Mouse (Mus musculus) neutrophil, adult 5-6 weeks (primary cell): ENCODE data around the gene Specc1. TPM values are rescaled to one million over a fixed set of nuclear protein-coding genes. Genes with fewer than 3 reads are reported as not detected.

ENCODE experiments used
- ATAC-seq: fragments of 151-379, 151-347 bp; 2 replicates; pipeline ENCODE4 v1.8.0; 2017; ENCODE audit warnings: mild to moderate bottlenecking, moderate TSS enrichment; ENCODE audit not compliant: insufficient number of reproducible peaks, poor library complexity, low FRiP score, severe bottlenecking; ENCODE audit errors: extremely low read depth
- total RNA-seq: library from RNA; stranded (forward); fragments of 200-1000 nt; gene quantifications from 2 replicates; pipeline ENCODE4 v1.2.3, GENCODE M21; 2017

Specc1 gene
- total RNA-seq, 1 experiment from 2014 or later: 17.7 TPM

DNA sequence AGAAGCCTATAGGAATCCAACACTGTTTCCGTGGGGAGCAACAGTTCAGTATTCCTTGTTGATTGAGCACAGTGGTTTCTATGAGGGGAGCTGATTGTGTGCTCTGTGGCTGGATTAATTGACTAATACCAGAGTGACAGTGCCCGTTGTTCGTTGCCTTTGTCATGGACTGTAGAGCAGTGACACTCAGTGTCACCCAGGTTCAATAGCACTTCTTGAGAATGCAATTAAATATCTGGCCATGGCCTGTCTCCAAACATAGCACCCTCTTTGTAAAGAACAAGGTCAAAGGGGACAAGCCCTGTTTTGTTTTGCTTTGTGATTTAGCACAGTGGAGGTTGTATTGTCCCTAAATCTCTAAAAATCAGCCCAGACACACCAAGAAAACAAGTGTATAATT lies 173.6 kb downstream of the Specc1 start:
- no peak for ATAC-seq

DNA sequence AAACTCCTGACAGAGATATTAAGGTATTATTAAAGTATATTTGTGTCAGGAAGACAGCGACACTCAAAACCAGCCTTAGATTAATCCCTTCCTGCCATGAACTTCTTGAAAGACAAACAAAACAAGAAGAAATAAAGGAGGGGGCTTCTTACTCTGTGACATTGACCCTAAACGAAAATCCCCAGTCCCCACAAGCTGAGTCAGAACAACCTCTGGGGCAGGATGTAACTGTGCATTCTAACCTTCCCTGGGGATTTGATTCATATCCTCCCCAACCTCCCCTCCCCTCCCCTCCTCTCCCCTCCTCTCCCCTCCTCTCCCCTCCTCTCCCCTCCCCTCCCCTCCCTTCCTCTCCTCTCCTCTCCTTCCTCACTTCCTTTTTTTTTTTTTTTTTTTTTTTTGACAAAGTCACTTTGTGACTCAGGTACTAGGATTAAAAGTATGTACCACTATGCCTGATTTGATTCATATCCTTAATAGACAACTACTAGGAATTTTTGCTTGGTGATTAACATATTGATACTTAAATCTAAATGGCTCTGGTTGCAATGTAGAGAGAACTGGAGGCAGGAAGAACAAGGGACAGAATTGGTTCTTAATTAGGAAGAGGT lies 174.2 kb downstream of the Specc1 start:
- no peak for ATAC-seq

DNA sequence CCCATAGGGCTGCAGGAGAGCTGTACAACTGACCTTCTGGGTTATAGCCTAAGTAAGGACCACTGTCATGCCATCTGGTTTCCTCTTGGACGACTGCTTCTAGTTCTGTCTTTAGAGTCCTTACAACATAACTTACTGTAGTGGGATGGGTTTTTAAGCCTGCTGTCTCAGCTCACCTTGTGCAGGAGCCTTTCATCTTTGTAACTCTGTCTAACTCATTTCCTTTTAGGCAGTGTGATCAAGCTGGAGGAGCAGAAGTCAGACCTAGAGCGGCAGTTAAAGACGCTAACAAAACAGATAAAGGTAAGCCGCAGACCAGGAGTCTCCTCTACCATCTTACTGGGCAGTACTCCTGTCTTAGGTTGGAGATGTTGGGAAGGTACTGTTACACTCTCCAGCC lies 175.0 kb downstream of the Specc1 start:
- no peak for ATAC-seq

DNA sequence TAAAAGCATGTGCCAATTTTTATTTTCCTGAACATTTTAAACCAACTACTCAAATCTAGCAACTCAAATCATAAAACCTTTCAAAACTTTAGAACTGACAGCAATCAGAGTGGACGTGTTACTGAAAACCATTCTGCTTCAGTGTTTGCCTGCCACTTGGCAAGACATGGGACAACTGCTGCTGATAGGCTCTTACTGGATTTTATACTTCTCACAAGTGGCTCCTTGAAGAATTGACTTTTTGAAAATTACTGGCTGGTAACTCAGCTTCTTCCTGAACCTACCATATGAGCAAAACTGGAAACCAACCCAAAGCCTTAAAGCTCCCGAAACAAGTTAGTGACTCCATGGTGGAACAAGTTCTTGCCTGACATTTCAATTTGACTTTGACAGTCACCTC lies 177.6 kb downstream of the Specc1 start:
- no peak for ATAC-seq

DNA sequence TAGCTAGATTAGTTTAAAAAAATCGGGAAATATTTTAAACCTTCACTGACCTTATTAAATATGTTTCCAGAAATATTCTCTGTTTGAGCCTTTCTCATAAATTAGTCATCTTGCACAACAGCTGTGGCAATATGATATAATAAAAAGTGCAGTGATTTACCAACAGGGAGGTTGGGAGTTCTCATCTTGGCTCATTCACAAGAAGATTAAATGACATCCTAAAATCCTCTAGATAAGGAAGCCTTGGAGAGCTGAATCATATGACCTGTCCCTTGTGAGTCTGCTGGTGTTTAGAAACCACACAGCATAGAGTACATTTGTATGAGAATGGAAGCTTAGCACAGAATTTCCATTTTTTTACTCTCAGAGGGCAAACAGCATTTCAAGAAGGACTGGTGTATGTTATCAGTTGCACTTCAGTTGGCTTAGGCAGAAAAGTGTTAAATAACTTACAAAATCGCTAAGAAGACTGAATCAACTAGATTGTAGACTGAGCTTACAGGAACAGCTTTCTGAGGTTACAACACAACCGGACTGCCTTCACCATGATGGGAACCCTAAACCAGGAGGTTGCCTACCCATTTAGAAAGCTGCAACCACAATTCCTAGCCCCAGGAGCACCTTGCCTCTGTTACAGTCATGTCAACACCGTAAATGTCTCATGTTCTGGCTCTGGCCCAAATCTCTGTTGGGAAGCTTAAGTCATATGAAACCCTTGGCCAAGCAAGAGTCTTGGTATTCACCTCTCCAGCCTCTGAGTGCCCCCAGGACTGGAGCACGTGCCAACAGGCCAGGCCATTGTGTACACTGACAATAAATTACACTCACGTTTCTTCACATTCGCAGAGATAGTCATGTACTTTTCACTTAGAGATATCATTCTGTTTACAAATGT lies 188.9 kb downstream of the Specc1 start:
- no peak for ATAC-seq

DNA sequence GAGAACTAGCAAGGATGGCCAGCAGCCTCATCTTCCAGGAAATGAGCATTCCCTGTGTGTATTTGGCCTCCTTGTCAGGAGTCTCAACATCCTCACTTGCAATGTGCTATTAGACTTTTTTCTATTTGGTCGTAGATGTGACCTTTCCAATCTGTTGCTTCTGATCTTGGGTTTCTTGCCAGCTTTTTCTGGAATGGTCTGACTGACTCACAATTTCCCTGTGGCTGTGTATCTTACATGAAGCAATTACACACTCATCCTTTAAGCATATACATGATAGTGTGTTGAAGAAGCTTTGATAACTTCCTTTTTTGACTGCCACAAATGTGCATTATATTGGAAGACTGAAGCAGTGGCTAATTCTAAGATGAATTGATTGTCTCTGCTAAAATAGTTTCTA lies 190.1 kb downstream of the Specc1 start:
- ATAC-seq: no peak

DNA sequence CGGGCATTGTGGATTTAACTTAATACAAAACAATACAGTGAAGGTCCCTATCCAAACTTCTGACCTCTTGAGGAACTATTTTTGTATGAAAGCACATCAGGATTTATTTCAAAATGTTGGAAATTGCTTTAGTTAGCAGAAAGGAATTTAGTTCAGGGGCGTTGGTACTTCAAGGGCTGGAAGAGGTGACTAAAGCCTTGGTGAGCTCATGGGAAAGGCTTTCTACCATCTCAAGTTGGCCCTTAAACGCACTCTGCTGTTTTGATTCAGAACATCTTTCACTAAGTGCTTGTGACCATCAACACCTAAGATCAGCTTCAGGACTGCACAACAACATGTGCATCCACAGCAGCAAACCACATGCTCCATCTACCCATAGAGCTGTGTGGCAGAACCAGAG lies 191.5 kb downstream of the Specc1 start:
- ATAC-seq: no peak

DNA sequence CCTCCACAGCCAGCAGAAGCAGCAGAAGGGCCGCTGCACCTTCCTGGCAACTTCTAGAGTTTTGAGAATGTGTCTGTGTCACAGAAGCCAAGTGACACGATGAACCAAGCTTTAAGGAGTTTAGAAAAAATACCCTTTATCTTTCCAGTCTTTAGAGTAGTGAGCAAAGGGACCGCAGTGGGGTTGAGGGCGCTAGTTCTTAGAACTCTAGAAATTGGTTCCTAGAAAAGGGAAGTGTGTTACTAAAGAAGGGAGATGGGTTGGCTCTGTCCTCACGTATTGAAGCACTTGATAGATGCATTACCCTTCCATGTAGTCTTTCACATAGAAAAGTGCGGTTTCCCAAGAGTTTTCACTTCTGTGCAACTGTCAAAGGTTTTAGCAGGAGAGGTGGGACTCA lies 191.9 kb downstream of the Specc1 start:
- ATAC-seq: no peak

DNA sequence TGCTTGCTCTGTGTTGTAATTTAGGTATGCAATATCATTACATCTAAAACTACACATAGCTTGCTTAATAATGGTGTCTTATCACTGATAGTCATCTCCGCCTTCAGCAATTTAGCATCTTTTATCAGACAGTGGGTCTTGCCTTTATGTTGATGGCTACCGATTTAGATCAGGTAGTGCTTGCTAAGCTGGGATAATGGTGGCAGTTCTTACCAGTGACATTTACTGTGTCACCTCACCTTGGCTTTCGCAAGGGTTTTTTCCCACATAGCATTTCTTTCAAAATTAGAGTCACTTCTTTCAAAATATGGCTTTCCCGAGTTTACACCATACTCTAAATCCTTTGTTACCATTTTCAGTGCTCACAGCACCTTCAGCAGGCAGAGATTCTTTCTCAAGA lies 196.5 kb downstream of the Specc1 start:
- ATAC-seq: no peak

DNA sequence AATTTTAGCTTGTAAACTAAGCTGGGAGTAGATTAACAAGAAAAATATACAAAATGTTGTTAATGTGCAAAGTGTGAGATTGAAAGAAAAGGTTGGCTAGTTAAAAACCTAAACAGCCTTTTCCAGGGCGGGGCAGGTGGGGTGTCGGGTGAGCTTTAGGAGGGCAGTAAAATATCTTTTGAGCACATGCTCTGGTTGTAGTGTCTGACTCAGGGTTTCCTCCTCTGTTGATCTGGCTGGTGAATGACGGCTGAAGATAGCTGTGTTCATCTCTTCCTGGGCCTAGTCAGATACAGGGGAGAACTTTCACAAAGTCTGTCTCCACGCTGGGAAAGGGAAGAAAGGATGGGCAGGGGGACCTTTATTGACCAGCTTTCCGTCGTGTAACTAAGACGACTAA lies 203.2 kb downstream of the Specc1 start:
- no peak for ATAC-seq

DNA sequence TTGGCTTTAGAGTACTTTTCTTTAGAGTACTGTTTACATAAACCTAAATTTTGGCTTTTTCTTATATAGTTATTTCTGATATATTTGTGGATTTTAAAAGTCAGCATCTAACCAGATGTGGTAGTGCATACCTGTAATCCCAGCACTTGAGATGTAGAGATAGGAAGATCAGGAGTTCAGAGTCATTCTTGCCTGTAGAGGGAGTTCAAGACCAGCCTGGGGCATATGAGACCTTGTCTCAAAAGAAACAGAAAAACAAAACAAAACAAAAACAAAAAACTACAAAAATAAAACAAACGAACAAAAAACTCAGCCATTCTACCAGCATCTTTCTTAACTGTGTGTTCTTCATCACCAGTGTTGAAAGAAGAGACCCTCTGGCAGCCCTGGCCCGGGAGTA lies 204.9 kb downstream of the Specc1 start:
- no peak for ATAC-seq

DNA sequence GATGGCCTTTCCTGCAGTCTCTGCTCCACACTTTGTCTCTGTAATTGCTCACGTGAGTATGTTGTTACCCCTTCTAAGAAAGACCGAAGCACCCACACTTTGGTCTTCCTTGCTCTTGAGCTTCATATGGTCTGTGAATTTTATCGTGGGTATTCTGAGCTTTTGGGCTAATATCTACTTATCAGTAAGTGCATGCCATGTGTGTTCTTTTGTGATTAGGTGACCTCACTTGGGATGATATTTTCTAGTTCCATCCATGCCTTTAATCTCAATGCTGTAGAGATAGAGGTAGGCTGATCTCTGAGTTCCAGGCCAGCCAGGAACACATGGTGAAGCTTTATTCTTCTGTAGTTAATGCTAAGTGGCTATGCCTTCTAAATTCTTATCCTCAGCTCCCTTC lies 207.8 kb downstream of the Specc1 start:
- no peak for ATAC-seq

DNA sequence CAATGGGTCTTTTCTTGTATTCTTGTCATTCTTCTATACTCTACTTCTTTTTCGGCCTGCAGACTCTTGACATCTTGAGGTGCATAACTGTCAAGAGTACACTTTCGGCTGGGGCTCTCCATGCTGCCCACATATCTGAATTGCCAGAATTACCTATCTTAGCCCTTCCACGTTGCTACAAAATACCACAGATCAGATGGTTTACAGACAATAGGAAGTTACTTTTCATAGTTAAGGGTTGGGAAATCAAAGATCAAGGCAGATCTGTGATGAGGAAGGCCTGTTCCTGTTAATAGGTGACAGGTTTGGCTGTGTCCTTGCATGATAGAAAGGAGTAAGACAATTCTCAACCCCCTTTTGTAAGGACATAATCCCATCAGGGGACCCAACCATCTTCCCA lies 209.9 kb downstream of the Specc1 start:
- no peak for ATAC-seq

DNA sequence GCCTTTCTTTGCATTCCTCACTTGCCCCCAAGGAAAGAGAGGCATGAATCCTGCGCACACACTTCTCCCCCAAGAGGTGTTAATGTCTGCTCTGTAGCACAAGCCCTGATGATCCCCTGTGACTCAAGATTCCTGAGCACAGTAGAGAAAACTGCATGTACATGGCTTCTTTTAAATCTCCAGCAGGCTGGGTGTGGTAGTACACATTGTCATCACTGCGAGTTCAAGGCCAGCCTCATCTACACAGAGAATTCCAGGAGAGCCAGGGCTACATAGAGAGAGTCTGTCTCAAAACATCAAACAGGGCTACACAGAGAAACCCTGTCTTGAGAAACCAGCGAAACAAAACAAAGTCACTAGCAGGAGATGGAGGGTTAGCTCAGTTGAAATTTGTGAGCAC lies 211.6 kb downstream of the Specc1 start:
- ATAC-seq: no peak

DNA sequence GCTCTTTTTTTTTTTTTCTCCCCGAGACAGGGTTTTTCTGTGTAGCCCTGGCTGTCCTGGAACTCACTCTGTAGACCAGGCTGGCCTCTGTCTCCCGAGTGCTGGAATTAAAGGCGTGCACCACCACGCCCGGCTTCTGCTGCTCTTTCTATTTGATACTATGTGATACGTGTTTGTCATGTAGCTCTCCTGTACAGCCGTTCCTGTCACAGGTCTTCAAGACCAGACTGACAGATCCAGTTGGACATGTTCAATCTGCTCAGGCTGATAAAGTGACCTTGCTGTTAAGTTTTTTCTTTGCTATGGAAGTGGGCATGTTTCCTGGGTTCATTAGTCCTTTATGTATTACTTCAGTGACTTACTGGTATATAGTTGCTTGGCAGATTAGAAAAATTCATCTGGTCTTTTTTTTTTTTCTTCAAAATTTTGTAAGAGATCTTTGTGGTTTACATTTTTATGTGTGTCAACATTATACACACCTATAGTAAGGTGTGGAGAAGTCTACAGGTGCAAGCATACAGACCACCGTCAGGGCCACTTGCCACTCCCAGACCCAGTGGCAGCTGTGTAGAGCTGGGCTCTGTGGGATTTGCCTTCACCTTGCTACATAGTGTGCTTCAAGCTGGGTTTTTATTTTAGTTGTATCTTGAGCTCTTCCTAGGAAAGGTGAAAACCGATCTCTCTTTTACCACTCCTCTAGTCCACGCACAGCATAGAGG lies 221.0 kb downstream of the Specc1 start:
- ATAC-seq: no peak

DNA sequence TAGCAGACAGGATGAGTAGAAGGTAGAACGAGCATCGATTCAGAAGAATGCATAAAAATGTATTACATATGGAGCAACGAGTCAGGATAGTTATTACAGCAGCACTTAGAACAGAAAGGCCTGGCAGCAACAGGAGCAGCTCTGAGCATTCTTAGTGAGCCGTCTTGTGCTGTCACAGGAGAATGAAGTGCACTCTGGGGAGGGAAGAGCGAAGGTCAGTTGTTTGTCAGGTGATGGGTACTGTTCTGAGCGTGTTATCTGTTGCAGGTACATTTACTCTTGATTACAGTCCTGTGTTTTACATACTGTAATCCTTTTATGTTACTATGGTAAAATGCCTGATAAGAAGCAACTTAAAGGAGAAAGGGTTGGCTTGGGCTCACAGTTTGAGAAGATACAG lies 224.2 kb downstream of the Specc1 start:
- no peak for ATAC-seq

DNA sequence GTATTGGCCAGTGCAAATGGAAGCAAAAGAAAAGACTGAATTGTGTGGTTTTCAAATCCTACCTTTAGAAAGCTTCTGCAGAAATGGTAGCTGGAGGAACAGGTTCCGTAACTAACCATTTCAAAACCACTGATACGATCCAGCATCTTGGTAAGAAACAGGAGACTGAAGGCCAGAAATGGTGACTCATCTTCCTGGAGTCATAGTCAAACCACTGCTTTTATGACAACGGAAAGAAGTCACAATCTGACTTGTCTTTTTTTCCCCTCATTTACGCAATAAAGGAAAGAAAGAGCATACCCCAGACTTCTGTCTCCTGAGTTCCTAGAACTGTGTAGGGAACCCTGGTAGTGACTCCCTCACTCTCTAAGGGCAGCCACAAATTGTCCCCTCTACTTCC lies 228.3 kb downstream of the Specc1 start:
- ATAC-seq: no peak

DNA sequence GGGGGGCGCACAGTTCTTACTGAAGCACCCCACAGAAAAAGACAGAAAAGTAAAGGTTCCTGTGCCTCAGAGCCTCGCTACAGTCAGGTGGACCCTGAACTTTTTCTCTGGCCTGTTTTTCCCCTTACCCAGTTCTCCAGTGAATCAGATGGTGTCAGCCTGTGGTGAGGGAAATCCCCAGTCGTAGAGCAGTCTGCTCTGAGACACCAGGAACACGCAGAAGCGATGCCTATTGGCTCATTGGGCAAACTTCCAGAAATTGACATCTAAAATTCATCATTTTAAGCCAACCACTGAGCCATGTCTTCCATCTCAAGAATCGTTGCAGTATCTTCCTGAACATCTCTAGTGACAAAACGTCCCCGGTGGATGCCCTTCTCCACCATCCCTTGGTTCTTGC lies 230.5 kb downstream of the Specc1 start:
- no peak for ATAC-seq

DNA sequence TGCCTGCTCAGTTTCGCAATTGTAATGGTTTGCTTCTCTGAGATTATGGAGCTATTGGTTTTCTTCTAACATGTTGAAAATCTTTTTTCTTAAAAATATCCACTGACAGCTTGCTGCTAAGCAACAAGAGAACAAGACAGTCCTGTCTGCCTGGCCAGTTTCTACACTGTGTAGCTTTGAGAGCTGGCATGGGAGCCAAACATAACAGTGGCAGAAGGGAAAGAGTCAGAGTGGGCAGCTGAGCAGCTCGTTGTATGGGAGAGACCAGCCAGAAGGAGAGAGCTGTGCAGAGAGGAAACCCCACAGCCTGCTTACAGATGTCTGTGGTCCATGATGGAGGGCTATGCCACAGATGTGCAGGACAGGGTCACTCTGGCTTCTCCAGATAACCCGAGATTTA lies 235.5 kb downstream of the Specc1 start:
- ATAC-seq: no peak

DNA sequence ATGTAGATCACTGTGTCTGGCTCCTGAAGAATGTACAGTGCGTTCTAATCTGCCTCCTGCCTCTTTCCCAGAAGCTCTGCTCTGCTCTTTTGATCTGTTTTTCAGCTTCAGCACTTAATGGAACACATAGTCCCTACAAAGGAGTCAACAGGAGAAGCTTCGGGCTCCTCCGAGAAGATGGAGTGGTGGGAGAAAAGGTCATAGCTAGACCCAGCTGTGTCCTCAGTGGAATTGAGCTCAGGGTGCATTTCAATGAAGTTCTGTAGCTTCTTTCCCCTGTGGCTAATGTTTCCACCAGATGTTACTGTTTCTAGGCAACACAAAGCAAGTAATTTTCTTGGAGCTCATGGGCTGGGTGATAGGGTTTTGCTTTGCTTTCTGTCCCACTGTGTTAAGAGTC lies 236.6 kb downstream of the Specc1 start:
- ATAC-seq: no peak
